Mouse (Mus musculus) forebrain, embryonic 15.5 days (tissue): ENCODE data around the gene Prtg. TPM values are rescaled to one million over a fixed set of nuclear protein-coding genes. Genes with fewer than 3 reads are reported as not detected.

Source experiments
- ATAC-seq: fragments of 200-750 bp; cut with Nextera tagmentation; replicated peaks from 2 replicates; pipeline ENCODE4 v1.8.0; 2017; ENCODE audit warnings: mild to moderate bottlenecking, moderate TSS enrichment, moderate library complexity
- H3K27ac ChIP-seq: fragments of 300-500 bp; sonication (generic); replicated peaks from 2 replicates; pipeline ENCODE4 v1.5.1; 2015; ENCODE audit warnings: mild to moderate bottlenecking, inconsistent platforms
- H3K27me3 ChIP-seq: fragments of 300-500 bp; sonication (generic); 2 replicates; pipeline ENCODE4 v1.6.1; 2015; ENCODE audit warnings: inconsistent platforms
- H3K36me3 ChIP-seq: fragments of 300-500 bp; sonication (generic); 2 replicates; pipeline ENCODE4 v1.6.1; 2015; ENCODE audit warnings: mild to moderate bottlenecking, inconsistent platforms
- H3K4me1 ChIP-seq: fragments of 300-500 bp; sonication (generic); 2 replicates; pipeline ENCODE4 v1.6.1; 2015; ENCODE audit warnings: inconsistent platforms
- H3K4me2 ChIP-seq: fragments of 300-500 bp; sonication (generic); replicated peaks from 2 replicates; pipeline ENCODE4 v1.6.1; 2015; ENCODE audit warnings: mild to moderate bottlenecking, inconsistent platforms
- H3K4me3 ChIP-seq: fragments of 300-500 bp; sonication (generic); 2 replicates; pipeline ENCODE4 v1.5.1; 2015; ENCODE audit warnings: mild to moderate bottlenecking, inconsistent platforms
- H3K9ac ChIP-seq: fragments of 300-500 bp; sonication (generic); replicated peaks from 2 replicates; pipeline ENCODE4 v1.6.1; 2015; ENCODE audit warnings: mild to moderate bottlenecking, inconsistent platforms
- H3K9me3 ChIP-seq: fragments of 300-500 bp; sonication (generic); 2 replicates; pipeline ENCODE4 v1.6.1; 2016; ENCODE audit warnings: inconsistent platforms
- WGBS: fragments of 180-500 bp; shearing (Covaris S2); methylation state at CpG from one replicate; pipeline ENCODE4 v1.1.7; 2015; ENCODE audit warnings: mixed read lengths; 5-methylcytosine and 5-hydroxymethylcytosine counted together
- polyA plus RNA-seq: library from polyadenylated mRNA; unstranded; fragments of >200 nt; fragmentation: Nextera tagmentation; extraction: Ambion mirVana; gene quantifications from 2 replicates; pipeline ENCODE4 v1.2.1, GENCODE M21; 2015

Prtg gene
- polyA plus RNA-seq, 1 experiment from 2014 or later, result 0.46 TPM

DNA sequence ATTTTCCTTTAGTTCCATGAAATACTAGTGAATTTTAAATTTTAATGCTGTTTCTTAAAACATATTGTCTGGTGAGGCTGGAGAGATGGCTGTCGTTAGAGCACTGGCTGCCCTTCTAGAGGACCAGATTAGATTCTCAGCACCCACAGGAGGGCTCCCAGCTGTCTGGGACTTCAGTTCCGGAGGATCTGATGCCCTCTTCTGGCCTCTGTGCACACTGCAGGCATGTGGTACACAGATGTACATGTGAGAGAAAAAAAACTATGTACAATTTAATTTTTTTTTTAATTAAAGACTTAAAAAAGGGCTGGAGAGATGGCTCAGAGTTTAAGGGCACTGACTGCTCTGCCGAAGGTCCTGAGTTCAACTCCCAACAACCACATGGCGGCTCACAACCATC, 128.6 kb downstream of the Prtg start:
- H3K9me3 ChIP-seq, result no peaks in the 10 kb centered on the region
- H3K4me2 ChIP-seq, result no peak overlapping the region
- 0 out of 2 replicates have a peak, but pooled peaks cover 3% of the 10 kb centered on the region for H3K36me3 ChIP-seq
- WGBS, result 87% methylated on average over 4 of the region's 4 CpGs
- ATAC-seq, result no peak
- H3K27ac ChIP-seq, result no peak overlapping the region
- H3K4me3 ChIP-seq, result no peak overlapping the region
- no peak overlapping the region for H3K9ac ChIP-seq
- H3K27me3 ChIP-seq, result no peaks in the 10 kb centered on the region
- H3K4me1 ChIP-seq, result no peaks in the 10 kb centered on the region

DNA sequence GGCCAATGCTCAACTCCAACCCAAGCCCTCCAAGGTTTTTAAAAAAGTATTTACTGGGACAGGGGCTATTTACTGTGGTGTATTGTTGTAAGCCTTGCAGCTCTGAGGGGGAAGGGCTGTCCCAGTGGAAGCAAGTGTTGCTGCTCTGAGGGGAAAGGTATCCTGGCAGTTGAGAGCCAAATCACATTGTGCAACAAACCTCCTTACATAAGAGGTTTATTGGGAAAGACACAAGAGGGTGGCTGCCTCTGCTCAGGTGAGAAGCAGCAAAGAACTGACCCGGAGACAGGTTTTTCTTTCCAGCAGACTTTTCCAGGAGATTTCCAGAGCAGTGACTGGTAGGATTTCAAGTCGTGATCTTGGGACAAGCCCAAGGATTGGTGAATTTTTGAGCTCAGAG, 129.6 kb downstream of the Prtg start:
- 74% methylated on average over 2 of the region's 2 CpGs for WGBS
- no peak overlapping the region for H3K4me2 ChIP-seq
- no peaks in the 10 kb centered on the region for H3K4me1 ChIP-seq
- no peak overlapping the region for H3K4me3 ChIP-seq
- no peaks in the 10 kb centered on the region for H3K9me3 ChIP-seq
- no peak overlapping the region for H3K27ac ChIP-seq
- no peak overlapping the region for H3K9ac ChIP-seq
- no peaks in the 10 kb centered on the region for H3K27me3 ChIP-seq
- 0 out of 2 replicates have a peak, but pooled peaks cover 3% of the 10 kb centered on the region for H3K36me3 ChIP-seq
- no peak for ATAC-seq

DNA sequence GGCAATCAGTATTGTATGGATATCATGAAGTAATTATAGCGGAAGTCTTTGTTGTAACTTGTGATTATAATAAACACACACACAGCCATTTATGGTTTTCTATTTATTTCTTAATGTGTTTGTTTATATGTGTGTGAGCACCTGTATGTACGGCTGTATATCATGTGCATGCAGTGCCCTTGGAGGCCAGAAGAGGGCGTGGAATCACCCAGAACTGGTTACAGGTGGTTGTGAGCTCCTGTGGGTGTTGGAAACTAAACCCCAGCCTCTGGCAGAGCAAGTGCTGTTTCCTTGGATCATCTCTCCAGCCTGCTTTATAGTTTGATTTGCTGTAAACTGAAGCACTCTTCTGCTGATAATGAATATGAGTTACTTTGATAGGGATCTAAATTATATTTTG, 136.8 kb downstream of the Prtg start:
- Histone ChIP-seq H3K9me3 (no peaks in the 10 kb centered on the region), H3K27ac (no peak overlapping the region), H3K4me2 (no peak overlapping the region), H3K9ac (no peak overlapping the region), H3K27me3 (no peaks in the 10 kb centered on the region), H3K4me3 (no peak overlapping the region), H3K4me1 (no peaks in the 10 kb centered on the region), H3K36me3 (peaks cover 26% of the 10 kb centered on the region)
- WGBS, result 63% methylated on average over 3 of the region's 3 CpGs
- no peak for ATAC-seq

DNA sequence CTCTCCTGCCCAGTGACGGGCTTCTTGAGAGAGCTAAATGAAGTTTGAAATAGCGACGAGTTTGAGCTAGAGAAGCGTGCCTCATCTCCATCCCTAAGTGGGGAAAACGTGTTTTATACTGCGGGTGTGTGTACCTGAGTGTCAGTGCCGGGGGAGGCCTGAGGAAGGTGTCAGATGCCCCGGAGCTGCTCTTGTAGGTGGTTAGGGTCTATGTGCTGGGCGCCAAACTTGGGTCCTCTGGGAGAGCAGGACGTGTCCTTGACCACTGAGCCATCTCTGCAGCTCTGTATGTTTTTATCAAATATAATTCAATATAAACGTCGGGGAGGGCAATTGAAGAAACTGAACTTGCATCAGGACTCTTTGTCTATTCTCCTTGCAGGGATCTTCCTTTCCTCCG, 137.6 kb downstream of the Prtg start:
- Histone ChIP-seq H3K4me2 (no peak overlapping the region), H3K9ac (no peak overlapping the region), H3K9me3 (no peaks in the 10 kb centered on the region), H3K27ac (no peak overlapping the region), H3K4me3 (no peak overlapping the region), H3K27me3 (no peaks in the 10 kb centered on the region), H3K4me1 (no peaks in the 10 kb centered on the region), H3K36me3 (peaks cover 26% of the 10 kb centered on the region)
- no peak for ATAC-seq
- 93% methylated on average over 13 of the region's 13 CpGs for WGBS

DNA sequence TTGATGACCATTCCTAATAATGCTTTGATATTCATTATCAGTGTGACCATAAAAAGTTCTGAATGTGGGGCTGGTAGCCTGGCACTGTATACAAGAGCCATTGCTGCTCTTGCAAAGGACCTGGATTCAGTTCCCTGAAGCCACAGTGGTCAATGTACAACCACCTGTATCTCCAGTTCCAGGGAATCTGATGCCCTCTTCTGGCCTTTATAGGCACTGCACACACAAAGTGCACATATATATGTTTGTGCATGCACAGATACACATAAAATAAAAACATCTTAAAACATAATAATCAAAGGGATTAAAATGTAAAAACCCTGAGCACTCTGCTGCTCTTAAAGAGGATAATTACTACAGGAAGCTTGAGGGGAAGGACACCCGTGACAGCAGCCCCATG, 140.3 kb downstream of the Prtg start:
- H3K27ac ChIP-seq, result no peak overlapping the region
- H3K4me1 ChIP-seq, result no peaks in the 10 kb centered on the region
- no peak overlapping the region for H3K4me2 ChIP-seq
- H3K36me3 ChIP-seq, result peaks cover 26% of the 10 kb centered on the region
- no peaks in the 10 kb centered on the region for H3K27me3 ChIP-seq
- no peak for ATAC-seq
- H3K4me3 ChIP-seq, result no peak overlapping the region
- H3K9me3 ChIP-seq, result no peaks in the 10 kb centered on the region
- WGBS, result 100% methylated on average over 1 of the region's 1 CpGs
- H3K9ac ChIP-seq, result no peak overlapping the region

DNA sequence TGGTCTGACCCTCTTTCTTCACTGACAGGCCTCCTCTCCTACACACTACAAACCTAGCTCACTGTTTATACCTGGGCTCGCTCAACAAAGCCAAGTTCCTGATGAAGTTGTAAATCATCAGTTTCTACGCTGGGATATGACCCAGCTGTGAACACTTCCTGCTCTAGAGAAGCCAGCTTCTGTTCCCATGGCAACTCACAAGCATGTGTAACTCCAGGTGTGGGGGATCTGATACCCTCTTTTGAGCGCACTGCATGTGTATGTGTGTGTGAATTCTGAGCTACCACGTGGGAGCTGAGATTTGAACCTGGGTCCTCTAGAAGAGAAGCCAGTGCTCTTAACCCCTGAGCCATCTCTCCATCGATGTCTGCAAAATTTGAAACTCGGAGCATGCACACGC, 142.9 kb downstream of the Prtg start:
- Histone ChIP-seq H3K4me1 (no peaks in the 10 kb centered on the region), H3K9ac (no peak overlapping the region), H3K36me3 (peaks cover 25% of the 10 kb centered on the region), H3K27ac (0 out of 2 replicates have a peak overlapping the region, but pooled peaks have one; percentile 14), H3K27me3 (no peaks in the 10 kb centered on the region), H3K9me3 (no peaks in the 10 kb centered on the region), H3K4me2 (no peak overlapping the region), H3K4me3 (no peak overlapping the region)
- no peak for ATAC-seq
- 78% methylated on average over 7 of the region's 7 CpGs for WGBS

DNA sequence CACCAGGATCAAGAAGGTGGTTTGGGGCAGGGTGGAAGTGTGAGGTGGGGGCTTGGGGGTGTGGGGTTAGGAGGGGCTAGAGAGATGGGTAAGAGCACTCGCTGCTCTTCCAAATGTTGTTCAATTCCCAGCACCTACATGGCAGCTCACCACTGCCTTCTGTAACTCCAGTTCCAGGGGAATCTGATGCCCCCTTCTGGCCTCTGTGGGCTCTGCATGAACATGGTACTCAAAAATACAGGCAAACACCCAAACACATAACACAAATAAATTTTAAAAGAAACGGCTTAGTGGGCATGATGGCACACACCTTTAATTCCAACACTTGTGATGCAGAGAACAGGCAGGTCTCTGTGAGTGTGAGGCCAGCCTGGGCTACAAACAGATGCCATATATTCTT, 148.1 kb downstream of the Prtg start:
- Histone ChIP-seq H3K9me3 (no peaks in the 10 kb centered on the region), H3K4me3 (no peak overlapping the region), H3K27ac (no peak overlapping the region), H3K4me1 (peaks cover 12% of the 10 kb centered on the region), H3K4me2 (no peak overlapping the region), H3K9ac (no peak overlapping the region), H3K27me3 (no peaks in the 10 kb centered on the region), H3K36me3 (no peaks in the 10 kb centered on the region)
- no peak for ATAC-seq
- WGBS, result 57% methylated on average over 2 of the region's 2 CpGs

DNA sequence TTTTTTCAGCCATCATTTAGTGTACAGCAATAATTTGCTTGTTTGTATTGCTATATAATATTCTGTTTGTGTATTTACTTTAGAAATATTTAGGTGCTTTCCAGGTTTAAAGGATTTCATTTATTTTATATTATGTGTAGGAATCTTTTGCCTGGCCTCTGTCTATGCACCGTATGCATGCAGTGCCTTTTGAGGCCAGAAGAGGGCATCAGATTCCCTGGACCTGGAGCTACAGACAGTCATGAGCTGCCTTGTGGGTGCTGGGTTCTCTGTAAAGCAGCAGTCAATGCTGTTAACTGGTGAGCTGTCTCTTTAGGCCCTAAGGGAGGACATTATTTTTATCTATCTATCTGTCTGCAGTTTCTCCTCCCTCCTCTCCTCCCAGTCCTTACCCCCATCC, 148.9 kb downstream of the Prtg start:
- Histone ChIP-seq H3K27ac (no peak overlapping the region), H3K4me1 (peaks cover 12% of the 10 kb centered on the region), H3K9ac (no peak overlapping the region), H3K9me3 (no peaks in the 10 kb centered on the region), H3K4me3 (no peak overlapping the region), H3K4me2 (no peak overlapping the region), H3K36me3 (no peaks in the 10 kb centered on the region), H3K27me3 (no peaks in the 10 kb centered on the region)
- 21% methylated on average over 1 of the region's 1 CpGs for WGBS
- no peak for ATAC-seq

DNA sequence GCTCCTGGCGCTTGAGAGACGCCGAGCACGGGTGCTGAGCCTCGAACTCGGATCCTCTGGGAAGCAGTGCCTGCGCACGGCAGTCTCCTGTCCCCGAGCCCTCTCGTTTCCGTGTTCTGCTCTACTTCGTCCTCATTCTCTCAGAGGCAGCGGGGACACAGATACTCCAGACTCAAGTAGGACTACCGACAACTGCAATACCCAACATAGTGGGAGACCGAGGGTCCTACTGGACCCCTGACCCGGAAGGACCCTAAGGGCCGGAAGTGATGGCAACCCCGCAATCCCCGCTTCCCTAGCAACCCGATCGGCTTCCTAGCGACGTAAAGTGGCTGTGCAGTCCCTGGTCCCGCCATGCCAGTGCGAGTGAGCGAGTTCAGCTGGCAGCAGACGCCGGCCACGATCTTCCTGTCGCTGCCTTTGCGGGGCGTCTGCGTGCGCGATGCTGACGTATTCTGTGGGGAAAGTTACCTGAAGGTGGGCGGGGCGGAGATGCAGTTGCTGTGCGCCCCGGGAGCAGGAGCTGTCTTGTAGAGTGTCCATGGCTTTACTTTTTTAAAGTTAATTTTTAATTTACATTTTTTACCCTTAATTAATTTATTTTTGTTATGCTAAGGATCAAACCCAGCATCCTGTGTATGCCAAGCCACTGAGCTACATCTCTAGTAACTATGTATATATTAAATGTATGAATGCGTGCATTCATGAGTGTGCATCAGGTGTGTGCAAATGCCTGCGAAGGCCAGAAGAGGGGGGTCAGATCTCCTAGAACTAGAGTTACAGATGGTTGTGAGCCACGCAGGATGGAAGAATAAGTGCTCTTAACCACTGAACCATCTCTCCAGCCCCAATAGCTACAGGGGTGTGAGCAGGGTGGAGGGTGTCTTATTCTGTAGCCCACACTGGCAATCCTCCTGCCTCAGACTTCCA, 152.1 kb downstream of the Prtg start, which contains the start of the genes Dyx1c1 and Gm44503:
Gene Dyx1c1, plus strand, starts transcription at position 265 of the 930 bp plus-strand sequence.
Gene Gm44503, plus strand, starts transcription at position 332 of the 930 bp plus-strand sequence.
- peak; percentile 95 for ATAC-seq
- peak within 1 kb of the TSS; percentile 61 for H3K4me3 ChIP-seq
- no peaks in the 10 kb centered on the region for H3K27me3 ChIP-seq
- H3K4me2 ChIP-seq, result peak within 1 kb of the TSS; percentile 56
- 1% methylated on average over 43 of the region's 43 CpGs for WGBS
- H3K4me1 ChIP-seq, result peaks cover 12% of the 10 kb centered on the region
- peak within 1 kb of the TSS; percentile 63 for H3K27ac ChIP-seq
- H3K9ac ChIP-seq, result peak within 1 kb of the TSS; percentile 49
- no peaks in the 10 kb centered on the region for H3K9me3 ChIP-seq
- no peaks in the 10 kb centered on the region for H3K36me3 ChIP-seq

DNA sequence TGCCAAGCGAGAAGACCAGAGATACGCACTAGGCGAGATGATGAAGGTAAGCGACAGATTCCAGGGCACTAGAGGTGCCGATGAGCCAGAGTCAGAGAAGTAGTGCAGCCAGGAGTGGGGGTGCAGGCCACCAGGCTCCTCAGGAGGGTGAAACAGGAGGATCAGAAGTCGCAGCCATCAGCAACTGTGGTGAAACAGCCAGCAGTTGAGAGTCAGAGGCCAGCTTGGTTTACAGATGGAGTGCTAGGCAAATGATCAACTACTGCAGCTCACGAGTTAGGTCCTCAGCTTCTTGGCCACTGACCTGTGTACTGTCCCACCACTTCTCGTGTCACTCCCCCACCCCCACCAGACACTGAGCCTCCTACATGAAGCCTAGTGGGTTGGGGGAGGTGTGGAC, 154.7 kb downstream of the Prtg start:
- Histone ChIP-seq H3K27me3 (no peaks in the 10 kb centered on the region), H3K4me1 (peaks cover 12% of the 10 kb centered on the region), H3K4me3 (no peak overlapping the region), H3K4me2 (no peak overlapping the region), H3K9me3 (no peaks in the 10 kb centered on the region), H3K9ac (no peak overlapping the region), H3K27ac (no peak overlapping the region), H3K36me3 (no peaks in the 10 kb centered on the region)
- no peak for ATAC-seq
- 70% methylated on average over 8 of the region's 8 CpGs for WGBS

DNA sequence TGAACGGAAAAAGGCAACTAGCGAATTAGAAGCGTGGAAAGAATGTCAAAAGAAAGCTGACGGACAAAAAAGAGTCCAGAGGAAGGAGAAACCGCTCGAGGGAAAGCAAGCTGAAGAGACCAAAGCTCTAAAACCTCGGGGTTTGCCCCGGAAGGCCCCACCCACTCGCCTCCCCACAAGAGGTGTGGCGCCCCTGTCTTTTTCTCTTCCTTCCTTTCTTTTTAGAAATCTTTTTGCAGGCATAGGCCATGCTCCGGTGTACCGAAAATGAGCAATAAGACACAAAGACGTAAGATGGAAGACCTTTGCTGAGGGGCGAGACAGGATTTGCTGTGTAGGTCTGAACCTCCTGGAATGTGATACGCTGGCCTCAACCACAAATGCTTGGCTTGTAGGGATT, 155.3 kb downstream of the Prtg start:
- no peak overlapping the region for H3K4me2 ChIP-seq
- peaks cover 12% of the 10 kb centered on the region for H3K4me1 ChIP-seq
- H3K36me3 ChIP-seq, result no peaks in the 10 kb centered on the region
- 80% methylated on average over 15 of the region's 15 CpGs for WGBS
- H3K9ac ChIP-seq, result no peak overlapping the region
- no peaks in the 10 kb centered on the region for H3K27me3 ChIP-seq
- no peaks in the 10 kb centered on the region for H3K9me3 ChIP-seq
- H3K4me3 ChIP-seq, result no peak overlapping the region
- no peak for ATAC-seq
- no peak overlapping the region for H3K27ac ChIP-seq
